Mouse (Mus musculus): ENCODE measurements around the gene Ncor2.
A peak's percentile ranks its signal among the peaks of the same experiment; 100 is the strongest.
"Not testable (repeated sequence)": the region's sequence is repeated elsewhere in the genome, so short reads cannot be mapped to it uniquely, and the experiment has no call there.

Gene Ncor2

DNA sequence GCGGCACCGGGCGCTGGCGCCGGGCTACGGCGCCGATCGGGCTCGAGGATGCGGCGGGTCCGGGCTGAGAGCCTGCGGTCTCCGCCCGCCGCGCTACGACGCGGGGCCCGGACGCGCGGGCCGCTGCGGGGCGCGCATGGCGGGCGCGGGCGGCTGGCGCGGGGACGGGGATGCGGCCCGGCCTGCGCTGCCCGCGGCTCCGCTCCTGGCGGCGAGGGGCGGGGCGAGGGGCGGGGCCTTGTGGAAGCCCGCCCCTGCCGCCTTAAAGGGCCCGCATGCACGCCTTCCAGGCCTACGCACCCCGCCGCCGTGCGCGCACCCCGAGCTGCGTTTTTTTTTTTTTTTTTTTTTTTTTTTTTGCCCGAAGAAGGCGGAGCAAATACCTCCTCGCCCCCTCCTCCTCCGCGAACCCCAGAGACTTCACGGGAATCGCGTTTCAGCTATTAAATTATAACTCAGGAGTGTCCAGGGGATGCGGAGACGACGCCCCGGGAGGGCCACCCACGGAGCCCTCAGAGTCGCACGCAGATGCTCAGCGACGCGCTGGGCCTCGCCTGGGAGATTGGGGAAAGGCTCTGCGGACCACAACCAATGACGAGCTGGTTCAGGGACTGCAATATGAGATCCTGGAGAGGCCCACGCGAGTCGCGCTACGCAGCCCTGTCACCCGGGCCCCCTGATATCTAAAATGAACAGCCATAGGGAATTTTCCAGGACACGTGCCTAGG, at the start of gene Ncor2:
Ncor2 (minus strand) TSS at position 213 of the 728 bp plus-strand sequence.
- peak; percentile 52 to 56 for DNase-seq

- no peak for DNase-seq
These were observed 48.7 kb upstream of the Ncor2 start for GRCm38 (mm10) chr5:125227699-125228098.

- no peak for DNase-seq
These were observed 47.2 kb upstream of the Ncor2 start for GRCm38 (mm10) chr5:125226229-125226634.

- no peak for DNase-seq
These were observed 45.9 kb upstream of the Ncor2 start for GRCm38 (mm10) chr5:125224925-125225324.

GRCm38 (mm10) chr5:125223961-125224360, 44.9 kb upstream of the Ncor2 start:
- DNase-seq: no peak

DNA sequence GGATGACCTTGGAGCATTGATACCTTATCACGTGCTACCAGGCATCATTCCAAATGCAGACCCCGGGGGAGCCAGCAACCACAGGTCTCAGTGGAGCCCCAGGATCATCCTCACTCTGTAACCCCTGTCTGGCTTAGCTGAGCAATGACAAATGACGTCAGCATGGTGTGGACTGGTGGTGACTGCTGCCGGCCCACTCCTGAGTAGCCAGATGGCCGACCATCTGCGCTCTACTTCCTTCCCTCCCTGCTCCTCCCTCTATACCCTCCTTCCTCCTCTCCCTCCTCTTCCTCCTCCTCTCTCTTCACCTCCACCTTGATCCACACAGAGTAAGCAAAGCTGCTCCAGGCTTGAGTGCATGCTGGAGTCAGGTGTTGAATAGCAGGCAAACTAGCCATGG, 43.7 kb upstream of the Ncor2 start:
- no peak for DNase-seq

DNA sequence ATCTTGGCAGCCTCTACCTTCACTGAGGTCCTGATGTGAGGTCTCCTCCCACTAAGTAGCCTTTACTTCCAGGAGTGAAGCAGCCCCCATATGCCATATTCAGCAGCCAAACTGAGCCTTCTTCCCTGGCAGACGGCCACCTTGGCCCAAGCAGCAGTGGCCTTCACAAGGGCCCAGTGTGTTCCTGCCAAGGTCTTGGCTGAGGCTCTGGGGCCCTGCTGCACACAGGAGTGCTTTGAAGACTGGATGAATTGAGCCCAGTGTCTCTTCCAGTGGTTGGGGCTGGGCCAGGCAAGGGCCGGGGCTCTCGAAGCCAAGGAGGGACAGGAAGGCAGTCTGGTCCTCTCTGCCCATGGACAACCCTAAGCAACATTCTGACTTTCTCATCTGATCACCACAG, 42.8 kb upstream of the Ncor2 start:
- no peak for DNase-seq

- no peak for DNase-seq
These were observed 38.6 kb upstream of the Ncor2 start for GRCm38 (mm10) chr5:125217426-125218170.

- DNase-seq: peak; percentile 86 to 88
These were observed 37.0 kb upstream of the Ncor2 start for GRCm38 (mm10) chr5:125215930-125216459.

DNA sequence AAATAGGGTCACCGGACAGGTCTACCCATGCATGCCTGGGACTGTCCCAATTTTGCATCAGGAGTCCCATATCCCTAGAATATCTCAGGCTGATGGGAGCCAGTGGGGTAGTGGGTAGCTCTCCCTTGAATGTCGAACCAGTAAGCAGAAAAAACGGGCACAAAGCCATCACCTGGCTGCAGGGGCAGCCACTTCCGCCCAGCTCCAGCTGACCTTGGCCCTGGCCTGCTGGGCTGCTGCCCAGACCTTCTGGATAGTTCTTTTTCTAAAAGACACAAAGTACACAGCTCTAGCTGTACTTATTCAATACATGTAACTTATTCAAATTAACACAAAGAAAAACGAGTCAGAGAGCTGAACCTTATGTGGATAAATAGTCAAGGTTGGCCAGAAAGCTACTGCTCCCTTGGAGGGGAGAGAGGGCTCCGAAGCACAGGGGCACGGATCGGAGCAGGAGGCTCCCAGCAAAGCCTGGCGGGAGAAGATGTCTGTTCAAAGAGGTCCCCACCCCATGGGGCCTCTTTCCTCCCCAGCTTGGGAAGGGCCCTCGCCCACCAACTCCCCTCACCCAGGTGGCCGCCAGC, 36.4 kb upstream of the Ncor2 start:
- DNase-seq: no peak

- DNase-seq: no peak
These were observed 35.0 kb upstream of the Ncor2 start for GRCm38 (mm10) chr5:125214064-125214463.

GRCm38 (mm10) chr5:125204910-125205309, 25.9 kb upstream of the Ncor2 start:
- not testable (repeated sequence) for DNase-seq

DNA sequence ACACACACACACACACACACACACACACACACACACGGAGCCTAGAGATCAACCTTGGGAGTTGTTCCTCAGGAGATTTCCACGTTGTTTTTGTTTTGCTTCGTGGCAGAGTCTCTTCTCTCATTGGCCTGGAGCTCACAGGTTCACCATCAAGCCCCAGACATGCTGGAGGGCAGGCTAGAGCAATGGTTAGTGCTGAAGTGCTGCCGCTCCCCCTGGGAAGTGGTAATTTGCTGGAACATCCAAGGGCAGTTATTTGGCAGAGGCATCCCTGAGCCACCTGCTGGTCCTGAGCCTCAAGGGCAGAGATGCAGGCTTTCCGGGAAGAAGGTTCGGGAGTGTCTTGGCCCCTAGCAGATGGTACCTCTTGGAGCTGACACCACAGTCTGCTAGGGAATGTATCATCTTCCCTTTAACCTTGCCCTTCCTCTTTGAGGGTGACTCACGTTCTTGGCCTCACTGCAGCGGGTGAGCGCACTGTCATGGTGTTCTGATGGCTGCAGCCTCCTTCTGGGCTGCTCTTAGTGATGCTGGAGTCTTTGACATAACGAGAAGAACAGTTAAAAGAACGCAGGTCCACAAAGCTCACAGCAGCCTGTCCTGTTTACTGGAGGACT, 25.3 kb upstream of the Ncor2 start:
- DNase-seq: no peak

- DNase-seq: no peak
These were observed 24.7 kb upstream of the Ncor2 start for GRCm38 (mm10) chr5:125203759-125204158.

DNA sequence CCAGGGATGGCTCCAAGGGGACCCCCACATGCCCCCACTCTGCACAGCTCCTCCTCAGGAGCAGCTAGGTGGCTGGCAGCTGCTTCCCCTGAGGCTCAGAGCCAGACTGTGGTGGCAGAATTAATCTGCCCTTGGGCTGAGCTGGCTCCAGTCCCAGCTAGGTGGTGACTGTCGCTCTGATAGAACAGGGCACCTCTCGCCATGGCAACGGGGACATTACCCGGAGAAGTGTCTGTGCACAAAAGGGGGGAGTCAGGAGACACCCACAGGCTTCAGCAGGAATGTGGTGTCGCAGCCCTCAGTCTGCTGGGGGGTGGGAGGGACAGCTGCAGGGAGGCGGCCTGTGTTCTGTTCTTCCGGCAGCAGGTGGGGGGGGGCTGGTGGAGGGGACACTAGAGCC, 24.1 kb upstream of the Ncor2 start:
- no peak for DNase-seq

DNA sequence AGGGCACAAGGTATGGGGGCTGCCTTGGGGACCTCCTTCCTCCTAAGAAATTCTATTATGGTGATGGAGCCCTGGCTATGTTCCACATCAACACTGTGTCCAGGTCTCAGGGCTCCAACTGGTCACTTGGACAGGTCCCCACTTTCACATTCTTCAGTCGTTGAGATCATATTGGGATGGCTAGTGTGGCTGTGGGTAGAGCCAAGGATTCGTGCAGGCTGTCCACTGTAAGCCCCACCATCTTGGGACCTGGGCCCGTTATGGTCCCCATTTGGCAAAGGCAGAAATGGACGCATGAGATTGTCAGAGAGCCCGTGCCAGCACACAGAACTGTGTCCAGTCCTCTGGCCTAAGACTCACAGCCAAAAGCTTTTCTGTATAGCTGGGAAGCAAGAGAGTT, 23.1 kb upstream of the Ncor2 start:
- DNase-seq: no peak

GRCm38 (mm10) chr5:125199086-125199485, 20.1 kb upstream of the Ncor2 start:
- DNase-seq: no peak

- not testable (repeated sequence) for DNase-seq
These were observed 18.3 kb upstream of the Ncor2 start for GRCm38 (mm10) chr5:125197325-125197724.

DNA sequence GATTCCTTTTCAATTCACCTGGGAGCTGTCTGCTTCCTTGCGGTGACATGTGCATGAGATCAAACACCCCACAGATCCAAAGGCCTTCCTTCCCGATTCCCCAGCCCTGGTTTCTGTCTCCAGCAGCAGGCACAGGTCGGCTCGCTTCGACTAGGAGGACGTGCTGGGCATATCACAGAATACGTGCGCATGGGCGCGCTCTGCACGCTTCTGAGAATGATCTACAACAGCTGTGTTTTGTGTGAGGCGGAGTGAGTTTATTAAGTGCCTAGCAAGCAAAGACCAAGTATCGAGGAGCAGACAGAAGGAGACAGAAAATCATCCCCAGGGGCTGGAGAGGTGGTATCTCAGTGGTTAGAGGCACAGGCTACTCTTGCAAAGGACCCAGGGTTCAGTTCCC, 17.0 kb upstream of the Ncor2 start:
- DNase-seq: no peak

GRCm38 (mm10) chr5:125195142-125195541, 16.1 kb upstream of the Ncor2 start:
- no peak for DNase-seq

GRCm38 (mm10) chr5:125193478-125194439, 14.7 kb upstream of the Ncor2 start:
- no peak for DNase-seq

- no peak for DNase-seq
These were observed 12.6 kb upstream of the Ncor2 start for GRCm38 (mm10) chr5:125191608-125192007.
